Mouse (Mus musculus) thymus, postnatal 14 days (tissue): ENCODE data around the gene Nlgn2.
"Not testable (repeated sequence)": the region's sequence is repeated elsewhere in the genome, so short reads cannot be mapped to it uniquely, and the experiment has no call there.

Experiments used
- DNase-seq: peaks from one replicate; pipeline ENCODE4 v3.0.0; 2021

Nlgn2 gene

GRCm38 (mm10) chr11:69863729-69864128, 26.1 kb upstream of the Nlgn2 start:
- DNase-seq = not testable (repeated sequence)

- DNase-seq = no peak
Observed at GRCm38 (mm10) chr11:69858113-69858998, 20.8 kb upstream of the Nlgn2 start, which contains the start of gene Tnk1. TSS of gene Tnk1 (minus strand) at chr11:69858730.

- peak; percentile 78 for DNase-seq
Observed at GRCm38 (mm10) chr11:69855347-69855746, 17.8 kb upstream of the Nlgn2 start.

- DNase-seq = no peak
Observed at GRCm38 (mm10) chr11:69854680-69855079, 17.1 kb upstream of the Nlgn2 start.

- DNase-seq = peak; percentile 33
Observed at GRCm38 (mm10) chr11:69853994-69854393, 16.4 kb upstream of the Nlgn2 start.

- DNase-seq = peak; percentile 67
Observed at GRCm38 (mm10) chr11:69850754-69851153, 13.2 kb upstream of the Nlgn2 start.

- DNase-seq = no peak
Observed at GRCm38 (mm10) chr11:69849884-69850283, 12.3 kb upstream of the Nlgn2 start.

GRCm38 (mm10) chr11:69849128-69849527, 11.5 kb upstream of the Nlgn2 start:
- DNase-seq = peak; percentile 18

- DNase-seq = no peak
Observed at GRCm38 (mm10) chr11:69848021-69848420, 10.4 kb upstream of the Nlgn2 start.

- peak; percentile 49 for DNase-seq
Observed at GRCm38 (mm10) chr11:69846738-69847688, 9.4 kb upstream of the Nlgn2 start.

- peak; percentile 95 for DNase-seq
Observed at GRCm38 (mm10) chr11:69846198-69846680, 8.7 kb upstream of the Nlgn2 start, which contains the start of gene Plscr3. TSS of gene Plscr3 (plus strand) at chr11:69846376.

- peak; percentile 33 for DNase-seq
Observed at GRCm38 (mm10) chr11:69838714-69839104, 1.1 kb upstream of the Nlgn2 start.

GRCm38 (mm10) chr11:69837952-69838713, 549 bp upstream of the Nlgn2 start, which contains the start of gene Tmem256:
TSS of gene Tmem256 (plus strand) at chr11:69838514.
- DNase-seq = peak; percentile 92

- DNase-seq = peak; percentile 36
Observed at GRCm38 (mm10) chr11:69836703-69837576, 644 bp downstream of the Nlgn2 start.

GRCm38 (mm10) chr11:69835966-69836335, 1.6 kb downstream of the Nlgn2 start:
- no peak for DNase-seq

GRCm38 (mm10) chr11:69835326-69835965, 2.1 kb downstream of the Nlgn2 start:
- DNase-seq = no peak

- DNase-seq = peak; percentile 77
Observed at GRCm38 (mm10) chr11:69834001-69834549, 3.5 kb downstream of the Nlgn2 start.

- DNase-seq = no peak
Observed at GRCm38 (mm10) chr11:69833554-69833953, 4.0 kb downstream of the Nlgn2 start.

GRCm38 (mm10) chr11:69828832-69829231, 8.8 kb downstream of the Nlgn2 start:
- DNase-seq = no peak

GRCm38 (mm10) chr11:69823456-69823855, 14.1 kb downstream of the Nlgn2 start:
- no peak for DNase-seq
